Mouse (Mus musculus): ENCODE results near the gene Ptbp1.
"Not testable (repeated sequence)": the region's sequence is repeated elsewhere in the genome, so short reads cannot be mapped to it uniquely, and the experiment has no call there.

Gene Ptbp1

DNA sequence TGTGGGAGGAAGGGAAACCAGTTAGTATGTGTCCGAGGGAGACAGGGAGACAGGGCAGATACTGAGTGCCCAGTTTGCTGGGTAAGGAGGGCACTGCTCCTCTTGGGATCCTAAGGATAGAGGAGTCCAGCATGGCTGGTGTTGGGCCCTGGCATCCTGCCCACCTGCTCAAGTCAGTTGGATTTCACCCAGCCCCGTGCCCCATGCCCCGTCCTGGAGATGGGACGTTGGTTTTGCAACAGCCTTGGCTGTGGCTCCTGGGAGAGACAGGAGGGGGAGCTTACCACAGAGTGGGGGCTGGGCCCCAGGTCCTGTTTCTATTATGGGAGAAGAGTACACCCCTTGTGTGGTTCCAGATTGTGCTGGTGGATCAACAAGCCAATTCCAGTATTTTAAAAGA is 30.2 kb downstream of the Ptbp1 start:
- peak; percentile 58 for DNase-seq (ENCODE audit: low spot score)

DNA sequence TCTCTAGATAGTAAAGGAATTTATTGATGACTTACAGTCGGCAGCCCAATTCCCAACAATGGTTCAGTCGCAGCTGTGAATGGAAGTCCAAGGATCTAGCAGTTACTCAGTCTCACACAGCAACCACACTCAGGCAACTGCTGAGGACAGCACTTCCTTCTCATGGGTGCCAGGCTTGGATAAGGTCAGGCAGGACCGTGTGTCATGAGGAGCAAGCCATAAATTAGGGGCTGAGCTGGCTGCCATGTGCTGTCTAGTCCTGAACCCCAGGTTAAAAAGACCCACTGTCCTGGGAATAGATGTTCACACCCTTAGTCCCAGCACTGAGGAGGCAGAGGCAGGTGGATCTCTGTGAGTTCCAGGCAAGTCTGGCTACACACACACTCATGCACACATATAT is 30.7 kb downstream of the Ptbp1 start:
- not testable (repeated sequence) for DNase-seq (ENCODE audit: low spot score)

DNA sequence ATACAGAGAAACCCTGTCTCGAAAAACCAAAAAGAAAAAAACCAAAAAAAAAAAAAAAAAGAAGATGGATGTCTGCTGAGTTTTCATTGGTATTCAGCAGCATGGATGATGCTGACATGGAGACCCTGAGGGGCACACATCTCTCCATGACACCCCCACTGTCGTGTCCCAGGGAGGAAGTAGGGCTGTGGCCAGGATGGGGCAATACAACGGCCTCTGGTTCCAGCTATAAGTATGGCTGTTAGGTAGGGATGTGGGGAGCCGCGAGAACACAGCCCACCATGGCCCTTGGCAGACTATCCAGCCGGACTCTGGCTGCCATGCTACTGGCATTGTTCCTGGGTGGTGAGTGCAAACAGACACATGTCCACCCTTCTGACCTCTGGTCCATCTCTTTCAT is 31.8 kb downstream of the Ptbp1 start, which contains the start of gene Elane:
Gene Elane, plus strand, starts transcription at position 194 of the 400 bp plus-strand sequence.
- DNase-seq (ENCODE audit: low spot score) = no peak

DNA sequence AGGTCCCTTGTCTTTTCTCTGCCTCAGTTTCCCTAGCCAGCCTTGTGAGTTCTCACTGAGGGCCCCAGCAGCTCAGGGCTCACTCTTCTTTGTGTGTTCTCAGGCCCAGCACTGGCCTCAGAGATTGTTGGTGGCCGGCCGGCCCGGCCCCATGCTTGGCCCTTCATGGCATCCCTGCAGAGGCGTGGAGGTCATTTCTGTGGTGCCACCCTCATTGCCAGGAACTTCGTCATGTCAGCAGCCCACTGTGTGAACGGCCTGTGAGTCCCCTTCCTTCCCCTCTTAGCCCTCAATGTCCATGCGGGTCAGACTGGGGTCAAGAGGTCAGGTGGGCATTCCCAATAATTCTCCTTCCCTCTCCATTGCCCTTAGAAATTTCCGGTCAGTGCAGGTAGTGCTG is 32.4 kb downstream of the Ptbp1 start:
- no peak for DNase-seq (ENCODE audit: low spot score)

DNA sequence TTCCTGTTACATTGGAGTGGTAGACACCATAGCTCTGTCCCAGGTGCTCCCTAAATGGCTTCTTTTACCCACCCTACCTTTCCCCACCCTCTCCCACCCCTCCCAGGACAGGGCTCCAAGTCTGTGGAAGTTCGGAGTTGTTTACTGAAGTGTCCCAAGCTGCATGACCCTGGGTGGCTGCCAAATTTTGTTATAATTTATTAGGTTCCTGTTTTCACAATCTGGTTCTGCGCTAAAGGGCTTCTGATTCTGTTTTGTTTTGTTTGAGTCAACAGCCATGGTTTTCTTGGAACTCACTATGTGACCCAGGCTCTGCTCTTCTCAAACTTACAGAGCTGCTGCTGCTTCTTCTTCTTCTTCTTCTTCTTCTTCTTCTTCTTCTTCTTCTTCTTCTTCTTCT is 35.2 kb downstream of the Ptbp1 start:
- DNase-seq (ENCODE audit: low spot score) = peak; percentile 48

DNA sequence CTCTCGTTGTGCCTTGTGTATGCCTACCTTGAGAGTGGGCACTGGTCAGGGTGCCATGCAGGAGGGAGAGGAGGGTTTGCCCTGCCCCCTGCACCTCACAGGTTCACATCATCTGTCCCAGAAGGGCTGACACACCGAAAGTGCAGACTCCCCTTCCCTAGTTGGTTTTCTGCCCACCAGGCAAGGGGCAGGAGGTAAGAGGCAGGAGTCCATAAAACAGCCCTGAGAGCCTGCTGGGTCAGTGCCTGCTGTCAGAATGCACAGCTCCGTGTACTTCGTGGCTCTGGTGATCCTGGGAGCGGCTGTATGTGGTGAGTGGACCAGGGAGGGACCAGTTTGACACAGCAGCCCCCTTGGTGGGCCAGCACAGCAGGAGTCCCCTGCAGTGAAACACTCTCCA is 36.4 kb downstream of the Ptbp1 start, which contains the start of gene Cfd:
Gene Cfd, plus strand, starts transcription at position 184 of the 400 bp plus-strand sequence.
- no peak for DNase-seq (ENCODE audit: low spot score)

DNA sequence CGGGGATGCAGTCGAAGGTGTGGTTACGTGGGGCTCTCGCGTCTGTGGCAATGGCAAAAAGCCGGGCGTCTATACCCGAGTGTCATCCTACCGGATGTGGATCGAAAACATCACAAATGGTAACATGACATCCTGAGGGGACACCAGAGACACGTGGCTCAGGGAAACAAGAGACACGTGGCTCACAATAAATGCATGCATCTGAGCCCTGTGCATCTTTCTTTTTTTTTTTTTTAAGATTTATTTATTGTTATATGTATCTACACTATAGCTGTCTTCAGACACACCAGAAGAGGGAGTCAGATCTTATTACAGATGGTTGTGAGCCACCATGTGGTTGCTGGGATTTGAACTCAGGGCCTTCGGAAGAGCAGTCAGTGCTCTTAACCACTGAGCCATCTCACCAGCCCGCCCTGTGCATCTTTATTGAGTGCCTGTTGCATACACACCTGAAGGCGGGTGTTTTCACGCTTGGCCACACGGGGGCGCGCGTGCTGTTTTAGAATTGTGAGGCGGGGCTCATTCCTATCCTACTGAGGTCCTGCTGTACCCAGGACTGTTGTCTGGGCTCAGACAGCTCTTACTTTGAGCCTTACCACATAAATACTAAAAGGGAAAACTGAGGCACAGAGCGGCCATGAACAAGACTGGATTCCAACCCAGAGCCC is 38.4 kb downstream of the Ptbp1 start:
- peak; percentile 83 for DNase-seq (ENCODE audit: low spot score)

DNA sequence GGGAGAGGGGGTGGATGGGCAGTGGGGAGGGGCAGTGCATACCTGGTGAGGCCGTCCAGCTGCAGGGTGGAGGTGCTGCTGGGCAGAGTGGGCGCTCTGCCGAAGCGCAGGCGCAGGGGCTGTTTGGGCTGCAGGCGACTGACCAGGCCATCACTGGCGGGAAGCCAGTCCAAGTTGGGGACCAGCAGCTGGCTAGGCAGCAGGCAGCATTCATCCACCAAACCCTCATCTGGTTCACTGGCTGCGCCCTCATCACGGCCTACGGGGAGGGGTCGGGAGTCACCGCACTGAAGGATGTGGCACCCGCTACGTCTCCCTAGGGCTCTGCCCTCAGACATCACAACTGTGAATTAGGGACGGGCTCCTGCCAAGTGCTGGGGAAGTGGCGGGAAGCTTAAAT is 42.1 kb downstream of the Ptbp1 start:
- DNase-seq (ENCODE audit: low spot score) = no peak

DNA sequence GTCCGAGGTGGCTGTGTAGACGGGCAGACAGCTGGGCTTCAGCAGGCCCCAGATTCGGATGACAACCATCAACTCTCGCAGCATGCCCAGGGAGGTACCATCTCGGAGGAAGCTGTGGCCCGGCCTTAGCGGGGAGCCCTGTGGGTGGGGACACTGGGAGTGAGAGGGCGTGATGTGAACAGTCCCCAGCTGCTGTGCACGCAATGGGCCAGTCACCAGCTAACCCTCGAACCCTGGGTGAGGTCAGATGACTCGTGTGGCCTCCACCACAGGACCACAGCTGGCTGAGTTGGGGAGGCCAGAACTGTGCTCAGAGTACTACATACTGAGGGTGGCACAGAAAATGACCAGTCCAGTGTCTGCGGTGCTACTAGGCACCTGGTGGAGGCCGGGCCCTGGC is 42.6 kb downstream of the Ptbp1 start:
- peak; percentile 55 for DNase-seq (ENCODE audit: low spot score)

DNA sequence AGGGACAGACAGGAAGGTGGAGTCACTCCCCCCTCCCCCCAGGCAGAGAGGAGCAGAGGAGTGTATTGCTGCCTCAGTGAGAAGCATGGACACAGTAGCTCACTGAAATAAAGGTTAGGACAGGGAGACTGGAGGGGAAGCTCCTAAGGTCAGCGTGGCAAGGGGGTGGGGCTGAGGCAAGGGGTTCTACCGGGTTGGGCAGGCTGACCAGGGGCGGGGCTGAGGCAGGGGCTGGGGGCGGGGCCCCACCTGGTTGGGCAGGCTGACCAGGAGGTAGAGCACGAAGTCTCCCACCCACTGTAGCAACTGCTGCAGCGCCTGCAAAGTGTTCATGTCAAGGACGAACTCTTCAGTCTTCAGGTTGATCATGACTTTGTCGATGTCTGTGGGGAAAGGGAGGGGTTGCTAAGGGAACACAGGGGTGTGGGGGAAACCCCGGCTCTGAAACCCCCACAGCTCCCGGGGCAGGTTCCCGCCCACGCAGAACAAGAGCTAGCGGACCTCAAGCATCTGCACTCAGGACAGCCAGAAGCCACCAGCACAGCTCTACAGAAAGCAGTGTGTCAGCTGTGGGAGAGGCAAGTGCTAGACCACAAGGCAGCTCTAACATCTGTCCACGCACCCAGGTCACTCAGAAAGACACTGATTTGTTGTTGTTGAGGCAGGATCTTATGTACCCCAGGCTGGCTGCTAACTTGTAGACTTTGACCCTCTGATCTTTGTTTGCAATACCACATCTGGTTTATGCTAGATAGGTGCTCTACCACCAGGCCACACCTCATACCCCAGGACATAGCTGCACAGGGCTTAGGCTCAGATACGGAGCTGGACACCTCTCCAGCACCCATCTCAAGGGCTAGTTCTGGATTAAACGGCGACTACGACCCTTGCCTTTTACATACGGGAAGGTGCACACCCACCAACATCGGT is 43.4 kb downstream of the Ptbp1 start:
- no peak for DNase-seq (ENCODE audit: low spot score)

DNA sequence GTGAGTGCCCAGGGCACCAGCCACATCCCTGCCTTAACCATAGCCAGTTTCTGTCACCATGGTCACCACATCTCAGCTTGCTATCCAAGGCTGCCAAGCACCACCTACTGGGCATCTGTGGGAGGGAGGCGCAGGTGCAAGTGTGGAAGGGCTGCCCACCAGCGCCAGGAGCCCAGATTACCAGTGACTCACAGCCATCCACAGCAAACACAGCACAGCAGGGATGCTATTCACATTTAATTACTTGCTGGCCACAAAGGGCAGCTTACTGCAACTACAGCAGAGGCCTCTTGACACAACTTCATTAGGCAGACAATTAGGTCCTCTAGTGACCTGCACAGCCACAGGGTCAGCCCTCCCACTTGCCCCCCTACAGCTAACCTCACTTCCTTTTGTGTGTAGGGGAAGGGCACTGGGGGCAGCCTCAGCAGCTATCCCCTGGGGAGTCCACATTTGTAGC is 46.8 kb downstream of the Ptbp1 start:
- DNase-seq (ENCODE audit: low spot score) = no peak

DNA sequence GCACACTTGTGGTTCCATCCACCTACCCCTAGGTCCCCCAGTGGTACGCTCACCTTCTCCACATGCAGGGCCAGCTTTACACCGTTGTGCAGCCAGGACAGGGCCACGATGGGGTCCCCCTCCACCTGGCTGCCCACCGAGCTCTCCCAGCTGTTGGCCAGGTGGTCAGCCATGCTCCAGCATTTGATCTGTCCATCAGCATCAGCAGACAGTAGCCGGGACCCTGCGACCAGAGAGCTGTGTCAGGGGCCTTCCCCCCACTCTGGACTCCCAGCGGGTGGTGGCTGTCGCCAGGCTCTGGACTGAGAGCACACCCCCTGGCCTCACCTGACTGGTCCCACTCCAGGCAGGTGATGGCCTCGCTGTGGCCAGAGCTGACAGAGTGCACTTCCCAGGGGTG is 52.5 kb downstream of the Ptbp1 start:
- no peak for DNase-seq (ENCODE audit: low spot score)

DNA sequence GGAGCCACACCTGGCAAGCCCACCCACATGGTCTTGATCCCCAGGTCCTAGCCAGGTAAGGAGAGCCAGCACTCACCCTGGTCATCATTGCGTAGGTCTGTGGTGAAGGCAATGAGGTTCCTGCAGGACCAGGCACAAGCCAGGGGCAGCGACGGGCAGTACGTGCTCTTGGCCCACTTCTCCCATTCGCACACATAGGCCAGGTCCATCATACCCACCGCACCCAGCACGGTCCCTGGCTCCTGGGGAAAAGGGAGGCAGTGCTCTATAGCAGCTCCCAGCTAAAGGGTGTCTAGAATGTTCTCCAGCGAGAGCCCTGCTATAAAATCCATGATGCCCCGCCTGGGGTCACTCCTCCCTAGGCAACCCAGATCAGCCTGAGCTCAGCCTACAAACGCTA is 53.2 kb downstream of the Ptbp1 start:
- no peak for DNase-seq (ENCODE audit: low spot score)

DNA sequence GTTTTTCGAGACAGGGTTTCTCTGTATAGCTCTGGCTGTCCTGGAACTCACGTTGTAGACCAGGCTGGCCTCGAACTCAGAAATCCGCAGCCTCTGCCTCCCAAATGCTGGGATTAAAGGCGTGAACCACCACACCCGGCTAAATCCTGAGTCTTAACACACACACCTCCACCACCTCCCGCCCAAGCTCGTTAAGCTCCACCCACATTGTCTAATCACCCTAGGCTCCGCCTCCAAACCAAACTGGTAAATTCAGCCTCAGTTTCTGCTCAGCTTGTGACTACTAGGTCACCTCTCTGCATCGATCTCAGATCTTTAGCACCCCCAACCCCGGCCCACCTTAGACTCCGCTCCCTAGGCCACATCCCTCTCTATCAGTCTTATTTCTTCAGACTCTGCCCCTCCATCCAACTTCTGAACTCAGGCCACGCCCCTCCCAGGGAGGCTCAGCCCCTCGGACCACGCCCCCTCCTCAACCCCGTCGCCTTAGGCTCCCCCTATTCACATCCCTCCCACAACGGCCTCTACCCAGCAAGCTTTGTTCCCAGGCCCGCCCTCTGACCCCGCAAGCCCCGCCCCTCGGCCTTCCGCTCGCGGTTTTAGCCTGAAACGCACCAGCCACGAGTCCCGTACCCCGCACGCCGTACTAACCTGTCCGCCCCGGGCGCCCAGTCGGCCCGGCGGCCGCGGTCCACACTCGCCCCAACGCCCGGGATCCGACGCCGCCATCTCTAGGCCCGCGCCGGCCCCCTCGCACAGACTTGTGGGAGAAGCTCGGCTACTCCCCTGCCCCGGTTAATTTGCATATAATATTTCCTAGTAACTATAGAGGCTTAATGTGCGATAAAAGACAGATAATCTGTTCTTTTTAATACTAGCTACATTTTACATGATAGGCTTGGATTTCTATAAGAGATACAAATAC is 54.2 kb downstream of the Ptbp1 start, which contains the start of gene Med16:
Gene Med16, minus strand, starts transcription at position 757 of the 925 bp plus-strand sequence.
- DNase-seq (ENCODE audit: low spot score) = peak; percentile 97

DNA sequence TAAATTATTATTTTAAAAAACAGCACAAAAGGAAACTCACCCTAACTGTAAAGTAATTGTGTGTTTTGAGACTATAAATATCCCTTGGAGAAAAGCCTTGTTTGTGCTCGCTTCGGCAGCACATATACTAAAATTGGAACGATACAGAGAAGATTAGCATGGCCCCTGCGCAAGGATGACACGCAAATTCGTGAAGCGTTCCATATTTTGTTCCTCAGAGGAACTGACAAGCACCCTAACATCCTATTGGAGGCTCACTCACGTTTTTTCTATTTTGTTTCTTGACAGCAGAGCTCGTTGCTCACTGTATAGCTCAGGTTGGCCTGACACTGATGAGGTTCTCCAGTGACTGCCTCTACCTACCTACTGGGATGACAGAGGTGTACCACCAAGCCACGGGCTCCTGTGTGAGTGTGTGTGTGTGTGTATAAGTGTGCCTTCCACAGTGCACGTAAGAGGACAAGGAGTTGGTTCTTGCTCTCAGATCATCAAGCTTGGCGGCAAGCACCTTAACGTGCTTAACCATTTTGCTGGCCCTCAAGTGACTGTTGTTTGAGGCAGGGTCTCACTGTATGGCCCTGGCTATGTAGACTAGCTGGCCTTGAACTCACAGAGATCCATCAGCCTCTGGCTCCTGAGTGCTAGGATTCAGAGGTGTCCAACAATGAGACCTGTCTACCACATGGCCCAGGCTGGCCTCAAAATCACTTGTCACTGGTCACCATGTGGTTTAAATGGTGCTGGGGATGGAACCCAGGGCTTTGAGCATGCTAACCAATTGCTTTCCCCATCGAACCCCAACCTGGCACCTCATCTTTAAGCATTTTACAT is 55.1 kb downstream of the Ptbp1 start:
- DNase-seq (ENCODE audit: low spot score) = no peak

DNA sequence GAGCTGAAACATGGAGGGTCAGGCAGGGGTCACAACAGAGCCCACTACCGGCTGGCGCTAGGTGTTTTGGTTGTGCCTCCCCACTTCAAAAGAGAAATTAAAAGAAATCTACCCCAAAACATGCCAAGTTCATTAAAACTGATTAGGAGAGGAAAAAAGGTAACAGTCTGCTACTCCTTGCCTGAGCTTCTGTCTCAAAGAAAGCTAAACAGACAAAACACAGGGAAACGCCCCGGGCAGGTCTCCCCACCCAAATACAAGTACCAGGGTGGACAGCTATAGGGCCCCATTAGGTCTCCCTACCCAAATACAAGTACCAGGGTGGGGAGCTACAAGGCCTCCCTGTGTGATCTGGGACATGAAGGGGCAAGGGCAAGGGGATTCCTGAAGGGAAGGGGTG is 56.3 kb downstream of the Ptbp1 start, which contains the start of gene Gm26602:
Gene Gm26602, plus strand, starts transcription at position 301 of the 400 bp plus-strand sequence.
- no peak for DNase-seq (ENCODE audit: low spot score)

DNA sequence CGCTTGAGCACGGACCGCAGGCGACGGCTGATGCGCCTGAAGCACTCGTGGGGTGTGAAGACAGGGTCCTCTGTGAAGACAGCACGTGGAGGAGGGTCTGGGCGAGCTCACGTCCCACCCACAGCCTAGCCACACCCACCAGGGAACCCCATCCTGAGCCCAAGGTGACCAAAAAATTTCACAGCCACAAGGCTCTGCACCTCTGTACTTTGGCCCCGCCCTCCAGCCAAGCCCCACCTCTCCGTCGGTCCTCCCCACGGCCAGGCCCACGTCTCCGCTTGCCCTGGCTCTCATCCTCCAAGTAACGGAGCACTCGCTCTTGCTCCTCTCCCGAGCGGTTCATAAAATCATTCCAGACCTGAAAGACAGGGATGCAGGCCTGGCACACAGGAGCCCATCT is 58.2 kb downstream of the Ptbp1 start:
- no peak for DNase-seq (ENCODE audit: low spot score)

All from lung, postnatal 25 days (tissue).